Mouse (Mus musculus) limb, embryonic 15.5 days (tissue): ENCODE measurements around the gene Cox5b. TPM values are rescaled to one million over a fixed set of nuclear protein-coding genes. Genes with fewer than 3 reads are reported as not detected.

Experiments used
- ATAC-seq: fragments of 200-750 bp; cut with Nextera tagmentation; 2 replicates; pipeline ENCODE4 v1.8.0; 2017; ENCODE audit warnings: low read depth, moderate TSS enrichment; ENCODE audit not compliant: insufficient number of reproducible peaks, low FRiP score, low TSS enrichment
- H3K27ac ChIP-seq: fragments of 300-500 bp; sonication (generic); 2 replicates; pipeline ENCODE4 v1.5.1; 2015; ENCODE audit warnings: moderate library complexity, mild to moderate bottlenecking, inconsistent platforms
- H3K27me3 ChIP-seq: fragments of 300-500 bp; sonication (generic); 2 replicates; pipeline ENCODE4 v1.6.1; 2015; ENCODE audit warnings: inconsistent platforms
- H3K36me3 ChIP-seq: fragments of 300-500 bp; sonication (generic); 2 replicates; pipeline ENCODE4 v1.6.1; 2015; ENCODE audit warnings: inconsistent platforms
- H3K4me1 ChIP-seq: fragments of 300-500 bp; sonication (generic); 2 replicates; pipeline ENCODE4 v1.6.1; 2015; ENCODE audit warnings: inconsistent platforms
- H3K4me2 ChIP-seq: fragments of 300-500 bp; sonication (generic); 2 replicates; pipeline ENCODE4 v1.6.1; 2015; ENCODE audit warnings: mild to moderate bottlenecking, inconsistent platforms
- H3K4me3 ChIP-seq: fragments of 300-500 bp; sonication (generic); 2 replicates; pipeline ENCODE4 v1.5.1; 2015; ENCODE audit warnings: mild to moderate bottlenecking, inconsistent platforms
- H3K9ac ChIP-seq: fragments of 300-500 bp; sonication (generic); 2 replicates; pipeline ENCODE4 v1.6.1; 2015; ENCODE audit warnings: inconsistent platforms
- H3K9me3 ChIP-seq: fragments of 300-500 bp; sonication (generic); 2 replicates; pipeline ENCODE4 v1.6.1; 2016; ENCODE audit warnings: inconsistent platforms
- WGBS: fragments of 180-500 bp; shearing (Covaris S2); methylation state at CpG from one replicate; pipeline ENCODE4 v1.1.7; 2015; 5-methylcytosine and 5-hydroxymethylcytosine counted together
- microRNA-seq: library from miRNA; unstranded; fragments of <30 nt; microRNA quantifications from one replicate; pipeline ENCODE4, GENCODE M21; 2016
- polyA plus RNA-seq: library from polyadenylated mRNA; unstranded; fragments of >200 nt; fragmentation: Nextera tagmentation; extraction: Ambion mirVana; gene quantifications from 2 replicates; pipeline ENCODE4 v1.2.1, GENCODE M21; 2015

The Cox5b gene
- polyA plus RNA-seq, 1 experiment from 2014 or later, result 500 TPM

DNA sequence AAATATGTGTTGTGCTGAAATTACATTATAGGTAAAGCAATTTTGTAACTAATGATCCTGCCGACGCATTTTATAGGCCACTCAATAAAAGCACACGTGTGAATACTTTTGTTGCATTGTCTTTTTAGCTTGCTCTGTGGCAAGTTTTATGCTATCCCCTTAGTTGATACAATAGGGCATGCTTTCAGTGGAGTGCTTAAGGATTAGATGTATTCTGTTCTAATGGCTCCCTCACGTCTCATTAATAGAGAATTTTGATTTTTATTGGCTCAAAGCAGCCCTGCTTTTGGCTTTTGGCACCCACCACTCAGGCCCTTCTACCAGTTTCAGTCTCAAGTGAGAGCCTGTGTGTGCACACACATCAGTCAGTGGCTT lies 32.8 kb downstream of the Cox5b start:
- Histone ChIP-seq H3K4me2 (no peak overlapping the region), H3K4me1 (peaks cover 19% of the 10 kb centered on the region), H3K27me3 (no peaks in the 10 kb centered on the region), H3K9me3 (no peaks in the 10 kb centered on the region), H3K27ac (peak overlapping the region; percentile 50), H3K9ac (no peak overlapping the region), H3K4me3 (no peak overlapping the region), H3K36me3 (no peaks in the 10 kb centered on the region)
- no peak for ATAC-seq
- 22% methylated on average over 4 of the region's 4 CpGs for WGBS

DNA sequence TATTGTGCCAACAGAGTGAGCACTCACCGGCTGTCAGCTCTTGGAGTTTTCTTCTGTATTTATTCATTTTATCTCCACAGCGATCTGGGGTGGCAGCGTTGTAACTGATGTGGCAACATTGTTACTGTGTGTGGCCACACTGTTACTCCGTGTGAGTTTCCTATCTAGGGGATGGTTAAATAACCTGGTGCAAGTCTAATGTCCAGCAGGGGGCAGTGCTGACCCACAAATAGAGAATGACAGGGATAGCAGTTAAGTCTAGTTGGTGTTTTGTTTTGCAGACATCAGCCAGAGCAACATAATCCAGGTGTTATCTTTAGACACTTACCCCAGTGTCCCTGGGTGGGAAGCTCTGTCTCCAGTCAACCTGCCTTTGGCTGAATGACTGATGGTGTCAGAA lies 46.1 kb downstream of the Cox5b start:
- H3K9ac ChIP-seq, result no peak overlapping the region
- no peak for ATAC-seq
- no peaks in the 10 kb centered on the region for H3K9me3 ChIP-seq
- H3K4me2 ChIP-seq, result no peak overlapping the region
- no peak overlapping the region for H3K4me3 ChIP-seq
- H3K27me3 ChIP-seq, result no peaks in the 10 kb centered on the region
- H3K4me1 ChIP-seq, result no peaks in the 10 kb centered on the region
- 9% methylated on average over 4 of the region's 4 CpGs for WGBS
- no peaks in the 10 kb centered on the region for H3K36me3 ChIP-seq
- H3K27ac ChIP-seq, result no peak overlapping the region

DNA sequence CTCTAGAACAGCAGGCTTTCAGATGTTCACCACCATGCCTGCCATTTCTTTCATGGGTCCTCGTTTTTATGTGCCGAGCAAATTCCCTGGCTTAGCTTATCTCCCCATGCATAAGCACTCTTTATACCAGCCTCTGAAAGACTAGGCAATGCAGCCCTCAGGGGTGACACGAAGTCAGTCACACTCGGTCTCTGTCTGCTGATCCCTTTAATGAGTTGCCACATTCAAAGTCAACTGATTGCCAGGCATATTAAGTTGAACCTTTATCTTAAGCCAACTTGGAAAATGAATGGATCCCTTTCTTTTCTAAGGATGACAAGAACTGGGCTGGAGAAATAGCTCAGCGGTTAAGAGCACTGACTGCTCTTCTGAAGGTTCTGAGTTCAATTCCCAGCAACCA lies 48.0 kb downstream of the Cox5b start:
- H3K9ac ChIP-seq, result no peak overlapping the region
- H3K4me1 ChIP-seq, result 0 out of 2 replicates have a peak, but pooled peaks cover 2% of the 10 kb centered on the region
- no peak overlapping the region for H3K27ac ChIP-seq
- ATAC-seq, result no peak
- no peak overlapping the region for H3K4me2 ChIP-seq
- peaks cover 5% of the 10 kb centered on the region for H3K27me3 ChIP-seq
- 83% methylated on average over 5 of the region's 5 CpGs for WGBS
- no peaks in the 10 kb centered on the region for H3K9me3 ChIP-seq
- H3K36me3 ChIP-seq, result no peaks in the 10 kb centered on the region
- H3K4me3 ChIP-seq, result no peak overlapping the region

DNA sequence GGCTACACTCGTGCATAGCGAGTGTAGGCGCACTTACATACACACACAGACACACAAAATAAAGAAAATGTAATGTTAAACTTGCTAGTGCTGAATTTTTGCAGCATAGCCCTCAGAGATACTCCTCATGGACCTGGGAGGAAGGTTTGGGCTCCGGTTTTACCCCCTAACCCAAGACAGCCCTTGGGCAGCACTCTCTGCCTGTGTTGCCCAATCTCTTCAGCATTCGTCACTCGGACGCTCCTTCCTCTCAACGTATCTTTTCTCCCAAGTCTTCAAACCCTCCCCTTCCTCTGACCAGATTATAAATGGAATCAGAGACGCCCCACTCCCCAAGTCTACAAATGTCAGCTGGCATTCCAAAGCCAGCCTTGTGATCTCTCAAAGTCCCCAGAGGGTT lies 51.8 kb downstream of the Cox5b start:
- Histone ChIP-seq H3K4me1 (peaks cover 5% of the 10 kb centered on the region; the same call in 1 of the 2 replicates), H3K9ac (no peak overlapping the region), H3K27ac (no peak overlapping the region), H3K4me2 (no peak overlapping the region), H3K36me3 (no peaks in the 10 kb centered on the region), H3K27me3 (peaks cover 5% of the 10 kb centered on the region), H3K4me3 (no peak overlapping the region), H3K9me3 (no peaks in the 10 kb centered on the region)
- WGBS, result 73% methylated on average over 9 of the region's 9 CpGs
- no peak for ATAC-seq

Small RNA genes lying within 50 kb of the gene (microRNA-seq; reads per million reads assigned to microRNA genes)
- not detected for gene Gm24133

Other genes with a start within 250 kb of the Cox5b start
- 45.3 and 46.4 TPM in 2 replicates for gene Lman2l, start 246.2 kb upstream of the Cox5b start, polyA plus RNA-seq
- gene Cnnm4, start 219.8 kb upstream of the Cox5b start, polyA plus RNA-seq, result 14.9 and 15.3 TPM in 2 replicates
- gene Cnnm3, start 179.6 kb upstream of the Cox5b start, polyA plus RNA-seq, result 2.6 and 3.2 TPM in 2 replicates
- 19.5 and 20.6 TPM in 2 replicates for gene Ankrd23, start 154.6 kb upstream of the Cox5b start, polyA plus RNA-seq
- 0.31 and 0.38 TPM in 2 replicates for gene Gm42417, start 152.0 kb upstream of the Cox5b start, polyA plus RNA-seq
- 21.7 and 24.0 TPM in 2 replicates for gene Ankrd39, start 144.0 kb upstream of the Cox5b start, polyA plus RNA-seq
- 15.4 and 18.1 TPM in 2 replicates for gene Sema4c, start 133.1 kb upstream of the Cox5b start, polyA plus RNA-seq
- gene Fam178b, start 8.3 kb upstream of the Cox5b start, polyA plus RNA-seq, result 1.2 TPM in 2 replicates
- 0.28 TPM in 1 of 2 replicates, not detected in the other for gene 4933424G06Rik, start 18.7 kb downstream of the Cox5b start, polyA plus RNA-seq
- gene Actr1b, start 23.0 kb downstream of the Cox5b start, polyA plus RNA-seq, result 102 and 107 TPM in 2 replicates
- 0.68 and 0.98 TPM in 2 replicates for gene Zap70, start 70.3 kb downstream of the Cox5b start, polyA plus RNA-seq